Mouse (Mus musculus): ENCODE data around the gene Anxa7.

DNA sequence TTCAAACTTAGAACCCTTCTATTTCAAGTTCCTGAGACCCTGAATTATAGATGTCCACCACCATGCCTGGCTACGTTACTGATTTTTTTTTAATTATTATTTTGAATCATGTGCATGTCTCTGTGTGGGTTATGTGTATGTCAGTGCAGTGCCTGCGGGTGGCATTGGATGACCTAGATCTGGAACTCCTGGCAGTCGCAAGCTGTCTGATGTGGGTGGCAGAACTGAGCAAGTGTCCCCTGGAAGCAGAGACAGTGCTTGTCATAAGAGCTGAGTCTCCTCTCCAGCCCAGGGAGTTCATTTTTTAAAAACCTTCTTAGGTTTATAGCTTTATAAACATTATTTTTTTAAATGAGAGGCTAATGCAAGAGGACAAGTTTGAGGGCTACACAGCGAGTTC is 47.5 kb downstream of the Anxa7 start:
- TF ChIP-seq POLR2A (IDR thresholded peaks at IDR 0.05; ENCODE audit: low read depth, low read length) (no peak), CTCF (IDR thresholded peaks at IDR 0.05; ENCODE audit: borderline replicate concordance, insufficient read depth, low read length) (no peak)

All from embryonic fibroblast, embryonic 13.5 days (primary cell).